Mouse (Mus musculus) liver, adult 2 months (tissue): ENCODE results near the gene Rcan1. TPM values are rescaled to one million over a fixed set of nuclear protein-coding genes. Genes with fewer than 3 reads are reported as not detected.

Experiments
- DNase-seq: peaks from one replicate; pipeline ENCODE4 v3.0.0-alpha.2; 2011; ENCODE audit warnings: low read depth, low spot score; ENCODE audit errors: extremely low read depth
- H3K27ac ChIP-seq: fragments of 200-500 bp; replicated peaks from 2 replicates; pipeline ENCODE4 v1.5.1; 2012; ENCODE audit warnings: low read depth, mild to moderate bottlenecking, control low read depth, inconsistent platforms, low read length; ENCODE audit not compliant: insufficient read depth
- H3K27me3 ChIP-seq: fragments of 200-500 bp; 2 replicates; pipeline ENCODE4 v1.6.1; 2012; ENCODE audit warnings: mild to moderate bottlenecking, moderate library complexity, low read length, inconsistent platforms; ENCODE audit not compliant: control insufficient read depth, insufficient read depth
- H3K36me3 ChIP-seq: fragments of 200-500 bp; 2 replicates; pipeline ENCODE4 v1.6.1; 2012; ENCODE audit warnings: low read length, inconsistent platforms; ENCODE audit not compliant: control insufficient read depth, insufficient read depth
- H3K4me1 ChIP-seq: fragments of 200-500 bp; 2 replicates; pipeline ENCODE4 v1.6.1; 2011; ENCODE audit warnings: low read length; ENCODE audit not compliant: control insufficient read depth, insufficient read depth
- H3K4me3 ChIP-seq: fragments of 200-500 bp; 2 replicates; pipeline ENCODE4 v1.5.1; 2011; ENCODE audit warnings: low read depth, mild to moderate bottlenecking, control low read depth, low read length, moderate library complexity; ENCODE audit not compliant: insufficient read depth
- H3K79me2 ChIP-seq: fragments of 200-500 bp; 2 replicates; pipeline ENCODE4 v1.6.1; 2012; ENCODE audit warnings: inconsistent platforms, mild to moderate bottlenecking, low read length, moderate library complexity; ENCODE audit not compliant: control insufficient read depth, insufficient read depth
- H3K9ac ChIP-seq: fragments of 200-500 bp; 2 replicates; pipeline ENCODE4 v1.6.1; 2012; ENCODE audit warnings: low read depth, mild to moderate bottlenecking, control low read depth, inconsistent platforms, low read length
- CTCF ChIP-seq: fragments of 200-500 bp; IDR thresholded peaks from 2 replicates; pipeline ENCODE4 v1.5.1; 2011; ENCODE audit warnings: low read depth, low read length, control low read depth
- POLR2A ChIP-seq: fragments of 200-500 bp; IDR thresholded peaks from 2 replicates; pipeline ENCODE4 v1.6.1; 2011; ENCODE audit warnings: low read length, control low read depth; ENCODE audit not compliant: insufficient read depth; ENCODE audit errors: extremely low read depth
- WGBS: fragments of 180-500 bp; shearing (Covaris S2); methylation state at CpG from one replicate; pipeline ENCODE4 v1.1.7; 2018; 5-methylcytosine and 5-hydroxymethylcytosine counted together
- polyA plus RNA-seq: library from polyadenylated mRNA; depleted of rRNA; stranded (reverse); fragments of >200 nt; gene quantifications from 2 replicates; pipeline ENCODE4 v1.2.3, GENCODE M21; 2012
- total RNA-seq: library from RNA; depleted of rRNA; stranded (reverse); fragments of >200 nt; gene quantifications from 2 replicates; pipeline ENCODE4 v1.2.3, GENCODE M21; 2014

The Rcan1 gene
- total and polyA plus RNA-seq, 2 experiments: 7.8 to 12.8 TPM

GRCm38 (mm10) chr16:92440229-92440628 is 30.4 kb downstream of the Rcan1 start:
- no peaks in the 10 kb centered on the region for H3K36me3 ChIP-seq
- H3K79me2 ChIP-seq: 0 out of 2 replicates have a peak, but pooled peaks cover 5% of the 10 kb centered on the region
- no peaks in the 10 kb centered on the region for H3K27me3 ChIP-seq
- 82% methylated on average over 8 of the region's 8 CpGs for WGBS
- TF ChIP-seq POLR2A: no peak
- TF ChIP-seq CTCF: no peak
- no peak overlapping the region for H3K9ac ChIP-seq
- no peak for DNase-seq
- H3K4me3 ChIP-seq: no peak overlapping the region
- H3K4me1 ChIP-seq: no peaks in the 10 kb centered on the region
- no peak overlapping the region for H3K27ac ChIP-seq

GRCm38 (mm10) chr16:92439775-92440174 is 30.9 kb downstream of the Rcan1 start:
- H3K36me3 ChIP-seq: no peaks in the 10 kb centered on the region
- 65% methylated on average over 2 of the region's 2 CpGs for WGBS
- TF ChIP-seq CTCF (no peak), POLR2A (no peak)

DNA sequence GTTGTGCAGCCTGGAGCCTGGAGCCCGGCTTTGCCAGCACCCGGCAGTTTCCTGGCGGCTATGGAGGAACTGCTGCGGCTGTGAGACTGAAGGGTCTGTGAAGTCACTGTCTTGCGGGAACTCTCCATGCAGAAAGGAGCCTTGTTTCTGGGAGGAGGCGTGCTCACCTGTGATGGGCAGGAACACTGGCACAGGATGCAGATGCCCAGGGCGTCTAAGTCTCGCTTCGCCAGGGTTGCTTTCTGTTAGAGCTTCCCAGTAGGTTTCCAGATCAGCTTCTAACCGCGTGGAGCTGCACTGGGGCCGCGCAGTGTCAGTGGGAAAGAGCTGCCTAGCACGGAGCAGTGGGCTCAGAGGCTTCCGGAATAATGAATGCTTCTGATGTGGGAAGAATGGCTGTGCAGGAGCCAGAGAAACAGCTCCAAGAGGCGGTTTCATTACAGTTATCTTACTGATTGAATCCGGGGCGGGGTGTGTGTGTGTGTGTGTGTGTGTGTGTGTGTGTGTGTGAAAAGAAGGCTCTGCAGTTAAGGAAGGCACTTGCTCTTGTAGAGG is 35.2 kb downstream of the Rcan1 start:
- H3K79me2 ChIP-seq: no peaks in the 10 kb centered on the region
- 78% methylated on average over 18 of the region's 18 CpGs for WGBS
- H3K4me3 ChIP-seq: no peak overlapping the region
- no peak overlapping the region for H3K27ac ChIP-seq
- TF ChIP-seq CTCF: no peak
- no peak for TF ChIP-seq POLR2A
- no peaks in the 10 kb centered on the region for H3K36me3 ChIP-seq
- H3K4me1 ChIP-seq: peaks cover 6% of the 10 kb centered on the region; the same call in 1 of the 2 replicates
- no peak for DNase-seq
- H3K9ac ChIP-seq: no peak overlapping the region
- no peaks in the 10 kb centered on the region for H3K27me3 ChIP-seq

More at GRCm38 (mm10) chr16:92439775-92440174, 30.9 kb downstream of the Rcan1 start:
- Histone ChIP-seq H3K4me3 (no peak overlapping the region), H3K79me2 (0 out of 2 replicates have a peak, but pooled peaks cover 5% of the 10 kb centered on the region), H3K4me1 (no peaks in the 10 kb centered on the region), H3K27ac (no peak overlapping the region), H3K9ac (no peak overlapping the region), H3K27me3 (no peaks in the 10 kb centered on the region)
- no peak for DNase-seq

- Histone ChIP-seq H3K79me2 (no peaks in the 10 kb centered on the region), H3K27ac (no peak overlapping the region), H3K36me3 (no peaks in the 10 kb centered on the region), H3K27me3 (no peaks in the 10 kb centered on the region), H3K9ac (no peak overlapping the region), H3K4me3 (no peak overlapping the region), H3K4me1 (peaks cover 16% of the 10 kb centered on the region)
- 45% methylated on average over 3 of the region's 3 CpGs for WGBS
- peak; percentile 86 for DNase-seq
- no peak for TF ChIP-seq CTCF
- no peak for TF ChIP-seq POLR2A
Observed at GRCm38 (mm10) chr16:92433176-92433575, 37.5 kb downstream of the Rcan1 start.

- Histone ChIP-seq H3K27ac (no peak overlapping the region), H3K79me2 (no peaks in the 10 kb centered on the region), H3K36me3 (no peaks in the 10 kb centered on the region), H3K4me3 (no peak overlapping the region), H3K4me1 (peaks cover 16% of the 10 kb centered on the region), H3K27me3 (no peaks in the 10 kb centered on the region), H3K9ac (no peak overlapping the region)
- DNase-seq: no peak
- no peak for TF ChIP-seq POLR2A
- WGBS: 74% methylated on average over 8 of the region's 8 CpGs
Observed at GRCm38 (mm10) chr16:92430731-92431130, 39.9 kb downstream of the Rcan1 start.

GRCm38 (mm10) chr16:92428197-92428950 is 42.3 kb downstream of the Rcan1 start:
- Histone ChIP-seq H3K4me1 (peaks cover 13% of the 10 kb centered on the region), H3K27me3 (no peaks in the 10 kb centered on the region), H3K79me2 (no peaks in the 10 kb centered on the region), H3K27ac (peak overlapping the region; percentile 22; the same call in 1 of the 2 replicates), H3K36me3 (no peaks in the 10 kb centered on the region), H3K9ac (no peak overlapping the region), H3K4me3 (no peak overlapping the region)
- peak; percentile 20 for DNase-seq
- WGBS: 61% methylated on average over 19 of the region's 19 CpGs
- no peak for TF ChIP-seq POLR2A
- TF ChIP-seq CTCF: no peak
